Mouse (Mus musculus) erythroid progenitor cell, adult 5-6 weeks (primary cell): Measurements from ENCODE around the gene Col4a1. TPM values are rescaled to one million over a fixed set of nuclear protein-coding genes. Genes with fewer than 3 reads are reported as not detected.

ENCODE experiments used
- ATAC-seq: replicated peaks from 2 replicates; pipeline ENCODE4 v1.8.0; 2016; ENCODE audit warnings: moderate number of reproducible peaks, mild to moderate bottlenecking, moderate TSS enrichment, inconsistent platforms; ENCODE audit not compliant: poor library complexity, low FRiP score, severe bottlenecking
- total RNA-seq, 2 experiments: library from RNA; stranded (forward) in 1 of 2; stranded (reverse) in 1 of 2; fragments of 150-400 nt in 1 of 2; fragments of 186-747, 209-891 nt in 1 of 2; gene quantifications; 2 replicates each; pipeline versions ENCODE4 v1.2.3 to v1.2.4; 2015 to 2017; ENCODE audit warnings: low replicate concordance in 2 of 2

Col4a1 gene
- total RNA-seq, 2 experiments from 2014 or later: not detected

DNA sequence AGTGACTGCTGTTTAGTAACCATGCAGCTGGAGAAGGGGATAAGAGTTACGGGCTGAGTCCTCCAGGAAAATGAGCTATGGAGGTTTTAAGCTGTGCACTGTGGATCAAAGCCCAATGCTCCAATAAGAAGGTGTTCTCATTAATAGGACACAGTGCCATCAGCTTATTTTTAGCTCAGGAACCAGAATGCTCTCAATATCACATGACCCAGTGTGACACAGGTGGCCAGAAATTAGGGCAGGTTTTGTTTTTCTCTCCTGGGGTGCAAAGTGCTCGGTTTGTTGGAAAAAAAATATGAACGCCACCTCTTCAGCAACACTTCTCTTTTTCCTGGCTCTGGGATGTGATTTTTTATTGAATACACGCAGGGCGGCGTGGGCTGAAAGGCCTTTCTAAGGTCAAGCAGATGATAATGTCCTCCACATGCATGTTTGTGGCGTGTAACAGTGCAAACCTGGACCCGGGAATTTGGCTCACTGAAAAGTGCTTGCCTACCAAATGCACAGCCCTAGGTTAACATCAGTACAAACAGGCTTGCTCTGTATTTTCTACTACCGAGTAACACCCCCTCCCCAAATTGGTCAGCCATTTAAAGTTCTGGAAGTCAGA lies 163.3 kb downstream of the Col4a1 start:
- ATAC-seq: no peak

GRCm38 (mm10) chr8:11148797-11149196 lies 163.8 kb downstream of the Col4a1 start:
- ATAC-seq: no peak

Other genes starting within 250 kb of the Col4a1 start
- not detected in 2 replicates for gene Col4a2, start within 50 bp of the Col4a1 start, total RNA-seq (2015; ENCODE audit: low replicate concordance)
- gene Col4a2, start within 50 bp of the Col4a1 start, total RNA-seq (2017; ENCODE audit: low replicate concordance): 0.23 and 0.39 TPM in 2 replicates
- 2.9 TPM in 1 of 2 replicates, not detected in the other for gene Rab20, start 165.9 kb upstream of the Col4a1 start, total RNA-seq (2015; ENCODE audit: low replicate concordance)
- 2.8 and 3.6 TPM in 2 replicates for gene Rab20, start 165.9 kb upstream of the Col4a1 start, total RNA-seq (2017; ENCODE audit: low replicate concordance)
- gene Naxd, start 184.7 kb upstream of the Col4a1 start, total RNA-seq (2015; ENCODE audit: low replicate concordance): 20.2 and 42.8 TPM in 2 replicates
- gene Naxd, start 184.7 kb upstream of the Col4a1 start, total RNA-seq (2017; ENCODE audit: low replicate concordance): 12.9 and 24.0 TPM in 2 replicates
- 6.1 and 44.4 TPM in 2 replicates for gene Cars2, start 238.0 kb upstream of the Col4a1 start, total RNA-seq (2015; ENCODE audit: low replicate concordance)
- 6.8 and 18.5 TPM in 2 replicates for gene Cars2, start 238.0 kb upstream of the Col4a1 start, total RNA-seq (2017; ENCODE audit: low replicate concordance)
- 46.1 and 62.0 TPM in 2 replicates for gene Ing1, start 242.7 kb upstream of the Col4a1 start, total RNA-seq (2015; ENCODE audit: low replicate concordance)
- 56.3 and 81.8 TPM in 2 replicates for gene Ing1, start 242.7 kb upstream of the Col4a1 start, total RNA-seq (2017; ENCODE audit: low replicate concordance)